Mouse (Mus musculus): ENCODE data around the gene Pxylp1.
A peak's percentile ranks its signal among the peaks of the same experiment; 100 is the strongest.

The Pxylp1 gene

DNA sequence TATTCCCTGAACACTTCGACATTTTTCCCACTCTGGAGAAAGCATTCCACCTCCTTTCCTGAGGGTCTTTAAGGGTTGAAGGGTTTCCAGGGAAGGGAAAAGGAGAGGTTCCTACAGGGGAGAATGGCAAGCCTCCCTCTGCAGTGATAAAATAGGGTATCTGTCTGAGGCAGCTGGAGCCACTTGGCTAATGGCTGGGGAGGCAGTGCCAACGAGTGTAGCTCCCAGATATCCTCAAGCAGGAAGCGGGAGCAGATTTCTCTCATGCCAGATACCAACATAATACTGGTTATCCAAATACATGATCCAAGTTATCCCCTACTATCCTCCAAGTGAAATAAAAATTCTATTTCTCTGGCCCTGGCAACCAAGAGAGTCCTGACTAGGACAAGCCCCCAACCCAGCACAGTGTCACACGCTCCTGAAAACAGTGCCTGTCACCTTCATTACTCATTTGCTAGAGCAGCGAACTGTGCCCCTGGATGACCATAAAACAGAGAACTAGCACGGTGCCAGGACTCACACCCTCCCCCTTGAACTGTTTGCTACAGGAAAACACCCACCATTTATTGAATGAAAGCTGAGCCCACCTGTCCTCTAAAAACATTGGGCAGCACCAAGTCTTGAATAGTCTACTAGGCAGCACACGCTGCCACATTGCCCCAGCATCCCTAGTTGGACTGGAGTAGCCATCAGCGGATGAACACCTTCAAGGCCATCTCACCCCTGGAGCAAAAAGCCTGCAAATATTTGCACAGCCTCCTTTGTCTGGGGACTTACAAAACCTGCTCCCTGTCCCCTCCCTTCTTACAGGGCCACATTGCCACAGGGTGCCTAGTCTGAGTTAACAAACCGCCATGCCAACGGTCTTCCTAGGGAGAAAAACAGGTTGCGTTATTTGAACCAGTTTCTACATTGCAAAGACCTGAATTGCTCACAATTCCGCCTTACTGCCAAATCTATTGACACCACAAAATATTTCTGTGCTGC, 833 bp downstream of the Pxylp1 start:
- DNase-seq (ENCODE audit: extremely low read depth, low read depth): no peak

DNA sequence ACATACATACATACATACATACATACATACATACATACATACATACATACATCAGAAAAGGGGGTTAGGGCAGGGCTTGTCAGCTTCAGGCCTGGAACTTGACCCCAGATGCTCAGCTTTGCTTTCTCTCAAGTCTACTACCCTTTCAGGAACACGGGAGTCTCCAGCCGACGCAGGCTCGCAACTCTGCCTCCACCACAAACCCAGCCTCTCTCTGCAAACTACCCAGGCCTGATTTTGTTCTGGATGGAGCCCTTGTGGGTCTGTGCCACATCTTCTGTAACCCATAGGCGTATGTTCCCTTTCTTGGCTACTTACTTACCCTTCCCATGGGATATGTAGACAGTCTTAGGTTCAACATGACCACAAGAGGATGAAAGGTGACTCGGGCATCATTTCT, 1.7 kb downstream of the Pxylp1 start:
- DNase-seq (ENCODE audit: extremely low read depth, low read depth): no peak

DNA sequence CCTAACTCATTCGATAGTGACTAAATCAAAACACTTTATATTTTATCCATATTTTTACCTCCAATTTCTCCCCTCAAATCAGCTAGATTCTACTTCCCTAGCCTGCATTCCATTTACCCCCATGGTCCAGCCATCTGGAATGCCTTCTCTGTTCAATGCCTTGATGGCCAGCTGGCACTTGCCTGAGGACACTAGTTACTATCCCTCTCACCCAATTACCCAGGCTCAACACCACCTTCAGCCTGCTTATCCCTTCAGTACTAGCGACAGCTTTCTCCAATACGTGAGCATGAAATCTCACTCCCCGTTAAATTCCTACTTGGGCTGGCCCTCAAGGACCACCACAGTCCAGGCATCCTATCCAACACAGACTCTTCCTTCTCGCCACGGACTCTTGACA, 2.2 kb downstream of the Pxylp1 start:
- no peak for DNase-seq (ENCODE audit: extremely low read depth, low read depth)

DNA sequence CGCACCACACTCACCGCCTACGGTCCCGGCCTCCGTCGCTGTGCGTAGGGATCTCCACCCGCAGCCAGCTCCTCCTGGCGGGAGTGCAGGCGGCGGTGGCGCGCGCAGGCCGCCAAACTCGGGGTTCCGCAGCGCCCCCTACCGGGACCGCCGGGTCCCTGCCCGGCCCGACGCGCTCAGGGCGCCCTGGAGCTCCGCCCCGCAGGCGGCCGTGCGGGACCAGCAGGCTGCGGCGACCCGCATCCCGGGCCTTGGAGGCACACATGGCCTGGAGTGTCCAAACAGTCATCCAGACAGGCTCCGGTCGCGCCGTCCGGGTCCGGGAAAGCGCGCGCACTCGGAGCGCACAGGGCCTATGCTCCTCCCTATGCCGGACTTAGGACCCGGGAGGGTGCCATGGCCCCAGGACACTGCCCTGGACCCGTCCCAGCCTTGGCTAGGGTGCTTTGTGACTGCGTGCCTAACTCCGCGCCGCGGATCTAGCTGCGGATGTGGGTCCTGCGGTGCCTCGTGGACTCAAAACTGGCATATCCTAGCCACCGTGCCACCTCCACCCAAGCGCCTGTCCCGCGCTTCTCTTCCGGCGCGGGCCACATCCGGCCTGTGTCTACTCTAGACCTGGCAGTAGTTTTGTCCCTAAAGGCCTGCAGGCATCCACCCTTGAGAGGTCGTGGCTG, 3.0 kb downstream of the Pxylp1 start:
- DNase-seq (ENCODE audit: extremely low read depth, low read depth): peak; percentile 29

DNA sequence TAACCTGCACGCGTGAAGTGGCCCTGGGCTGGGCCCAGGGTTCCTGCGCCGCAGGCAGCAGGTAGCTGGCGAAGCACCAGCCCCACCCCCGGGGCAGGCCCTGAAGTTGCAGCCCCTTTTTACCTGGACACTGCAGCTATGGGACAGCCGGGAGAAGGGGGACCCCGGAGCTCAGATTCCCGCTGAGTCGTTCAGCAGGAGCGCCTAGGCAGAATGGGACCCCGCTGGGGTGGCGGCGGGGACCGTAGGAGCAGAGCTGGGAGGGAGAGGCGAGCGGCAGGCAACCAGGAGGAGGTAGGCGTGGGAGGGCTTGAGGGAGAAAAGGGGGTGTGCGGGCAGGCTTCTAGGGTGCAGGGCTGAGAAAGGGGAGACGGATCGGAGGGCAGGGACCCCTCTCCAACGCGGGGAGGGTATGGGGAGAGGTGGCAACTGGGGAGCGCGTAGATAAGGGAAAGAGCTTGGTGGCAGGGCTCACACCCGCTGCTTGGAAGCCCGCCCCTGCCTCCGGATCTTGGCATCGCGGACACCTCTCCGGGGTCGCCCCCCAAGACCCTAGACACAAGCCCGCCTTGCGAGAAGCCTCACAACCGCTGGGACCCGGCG, 3.6 kb downstream of the Pxylp1 start:
- peak; percentile 27 for DNase-seq (ENCODE audit: extremely low read depth, low read depth)

DNA sequence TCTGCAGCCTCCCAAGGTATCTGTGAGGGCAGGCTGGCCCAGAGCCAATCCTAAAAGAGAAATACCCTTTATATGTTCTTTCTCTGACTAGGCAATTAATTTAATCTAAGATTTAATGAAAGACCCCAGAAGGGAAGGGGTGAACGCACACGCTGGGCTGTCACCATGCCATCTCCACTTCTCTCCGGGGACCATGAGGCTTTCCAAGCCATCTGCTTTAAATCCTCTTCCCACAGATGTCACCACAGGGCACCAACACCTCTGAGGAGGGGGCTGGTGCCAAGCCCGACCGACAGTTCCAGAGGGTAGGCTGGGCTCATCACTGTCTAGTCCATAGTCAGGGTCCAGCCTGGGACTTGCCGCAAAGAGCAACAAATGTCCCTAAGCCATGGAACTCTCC, 4.5 kb downstream of the Pxylp1 start:
- DNase-seq (ENCODE audit: extremely low read depth, low read depth): no peak

DNA sequence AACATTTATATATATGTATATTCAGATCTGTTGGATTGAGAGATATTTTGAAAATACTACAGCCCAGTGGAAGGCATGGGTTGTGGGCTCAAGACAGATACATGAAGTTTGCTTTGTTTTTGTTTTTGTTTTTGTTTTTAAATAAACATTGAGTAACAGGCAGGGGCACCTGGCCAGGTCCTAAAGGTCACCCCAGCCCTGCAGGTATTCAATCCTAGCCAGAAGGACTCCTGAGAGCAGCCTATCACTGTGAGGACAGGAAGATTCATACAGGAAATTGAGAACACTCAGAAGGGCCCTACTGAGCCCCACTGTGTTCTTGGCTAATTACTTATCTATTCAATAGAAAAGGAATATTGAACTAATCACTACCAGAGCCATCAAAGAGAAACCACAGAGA, 5.0 kb downstream of the Pxylp1 start:
- no peak for DNase-seq (ENCODE audit: extremely low read depth, low read depth)

DNA sequence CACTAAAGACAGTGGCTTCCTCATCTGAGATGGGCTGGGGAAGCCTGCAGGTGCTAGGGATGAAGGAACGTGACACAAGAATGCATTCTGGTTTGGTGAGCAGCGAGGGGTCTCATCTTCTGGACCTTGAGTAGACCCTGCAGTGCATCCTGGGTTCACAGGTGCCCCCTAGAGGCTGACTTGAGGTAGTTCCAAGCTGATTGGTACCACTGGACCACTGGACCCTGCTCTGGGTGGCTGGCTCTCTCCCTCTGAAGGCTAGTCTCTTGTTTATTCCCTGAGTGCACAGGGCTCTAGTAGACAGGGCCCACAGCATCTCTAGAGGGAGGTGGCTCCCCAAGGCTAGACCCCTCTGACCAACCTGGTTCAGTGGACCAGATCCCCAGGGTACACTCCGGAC, 6.7 kb downstream of the Pxylp1 start:
- no peak for DNase-seq (ENCODE audit: extremely low read depth, low read depth)

DNA sequence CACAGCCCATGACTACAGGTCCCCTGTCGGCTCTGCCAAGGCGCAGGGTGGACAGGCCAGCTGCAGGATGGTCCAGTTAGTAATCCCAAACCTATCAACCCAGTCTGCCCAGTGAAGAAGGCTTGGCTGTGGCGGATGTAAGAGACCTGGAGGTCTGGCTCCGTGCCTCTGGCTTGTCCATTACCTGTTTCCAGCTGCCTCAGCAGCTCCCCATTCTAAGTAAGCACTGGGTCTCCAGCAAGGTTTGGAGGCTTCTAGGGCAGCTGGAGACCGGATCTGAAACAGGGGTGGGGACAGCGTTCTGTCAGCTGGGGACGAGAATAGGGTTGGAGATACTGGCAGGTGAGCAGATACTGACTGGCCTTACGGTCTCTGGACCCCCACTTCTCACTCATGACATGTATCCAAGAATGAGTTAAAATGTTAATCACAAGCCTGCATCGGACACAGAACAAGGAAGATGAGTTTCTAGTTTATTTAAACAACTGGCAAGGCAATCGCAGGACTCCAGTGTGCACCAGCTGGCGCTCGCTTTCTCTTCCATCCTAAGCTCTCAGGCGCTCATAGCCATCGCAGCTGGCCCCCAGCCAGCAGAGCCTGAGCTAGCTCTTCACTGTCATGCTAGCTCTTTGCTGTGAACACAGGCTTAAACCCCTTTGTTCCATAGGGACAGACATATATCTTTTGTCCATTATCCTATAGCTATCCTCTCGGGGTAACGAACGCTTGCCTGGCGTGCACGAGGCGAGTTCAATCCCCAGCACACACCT, 9.8 kb downstream of the Pxylp1 start:
- no peak for DNase-seq (ENCODE audit: extremely low read depth, low read depth)

DNA sequence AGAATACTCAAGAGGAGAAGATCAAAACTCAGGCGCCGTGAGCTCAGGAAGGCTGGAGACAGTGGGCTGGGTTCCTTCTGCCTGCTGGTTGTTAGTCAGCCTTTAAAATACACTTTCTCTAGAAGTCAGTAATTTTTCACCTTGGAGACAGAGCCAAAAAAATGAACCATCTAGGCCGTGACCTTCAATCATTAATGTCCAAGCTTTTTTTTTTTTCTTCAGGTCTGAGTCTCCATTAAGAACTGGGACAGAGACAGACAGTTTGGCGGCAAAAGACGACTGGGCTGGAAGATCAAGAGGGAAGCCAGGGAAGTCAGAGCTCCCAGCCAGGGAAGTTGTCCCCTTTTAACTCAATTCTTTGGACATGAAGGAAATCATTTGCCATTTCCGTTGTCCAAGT, 10.6 kb downstream of the Pxylp1 start:
- no peak for DNase-seq (ENCODE audit: extremely low read depth, low read depth)

DNA sequence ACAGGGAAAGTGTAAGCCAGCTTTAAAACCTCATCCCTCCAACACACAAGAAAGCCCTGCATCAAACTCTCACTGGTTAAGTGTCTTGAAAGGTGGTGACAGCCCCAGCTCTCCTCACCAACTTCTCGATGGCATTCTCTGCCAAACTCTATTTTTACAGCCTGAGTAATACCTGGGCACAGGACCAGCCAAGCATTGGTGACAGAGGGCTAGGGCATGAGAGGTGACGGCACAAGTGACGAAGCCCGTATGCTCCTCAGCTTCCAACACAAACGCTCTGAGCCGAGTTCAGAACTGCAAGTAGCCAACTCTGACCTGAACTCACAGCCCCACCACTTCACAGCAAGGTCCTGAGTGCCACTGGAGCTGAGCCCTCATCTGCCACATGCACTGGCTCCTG, 13.4 kb downstream of the Pxylp1 start:
- DNase-seq (ENCODE audit: extremely low read depth, low read depth): no peak

DNA sequence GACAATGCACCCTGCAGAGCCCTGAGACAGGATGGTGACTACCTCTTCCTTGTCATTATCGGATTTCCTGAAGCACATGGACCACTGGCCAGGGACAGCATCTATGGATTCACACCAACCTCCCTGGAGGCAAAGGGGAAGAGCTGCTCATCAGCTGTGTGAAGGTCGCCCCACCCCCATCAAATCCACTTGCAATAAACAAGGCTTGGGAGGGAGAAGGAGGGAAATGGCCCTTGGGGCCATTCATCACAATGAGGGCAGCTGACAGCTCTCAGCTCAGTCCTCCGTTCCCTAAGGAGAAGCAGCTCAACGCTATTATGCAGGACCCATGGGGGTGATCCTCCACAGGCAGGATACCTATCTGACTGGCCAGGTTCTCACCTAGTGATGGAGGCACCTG, 14.0 kb downstream of the Pxylp1 start:
- DNase-seq (ENCODE audit: extremely low read depth, low read depth): no peak

DNA sequence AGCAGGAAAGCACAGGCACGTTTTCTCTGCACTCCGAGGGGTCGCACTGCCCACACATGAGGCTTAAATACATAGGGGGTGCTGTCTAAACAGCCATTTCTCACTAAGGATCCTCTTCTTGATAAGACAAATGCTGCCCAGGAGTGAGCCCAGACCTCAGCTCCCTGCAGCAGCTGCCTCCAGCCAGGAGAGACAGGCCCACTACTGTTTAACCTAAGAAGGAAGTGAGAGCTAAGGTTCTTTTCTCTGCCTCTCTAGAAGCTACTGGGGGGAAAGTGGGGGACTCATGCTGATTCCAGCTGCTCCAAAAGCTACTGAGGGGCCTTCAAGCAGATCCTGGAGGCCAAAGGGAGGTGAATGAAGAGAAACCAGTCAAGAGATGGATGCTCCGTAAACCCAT, 16.8 kb downstream of the Pxylp1 start:
- no peak for DNase-seq (ENCODE audit: extremely low read depth, low read depth)

DNA sequence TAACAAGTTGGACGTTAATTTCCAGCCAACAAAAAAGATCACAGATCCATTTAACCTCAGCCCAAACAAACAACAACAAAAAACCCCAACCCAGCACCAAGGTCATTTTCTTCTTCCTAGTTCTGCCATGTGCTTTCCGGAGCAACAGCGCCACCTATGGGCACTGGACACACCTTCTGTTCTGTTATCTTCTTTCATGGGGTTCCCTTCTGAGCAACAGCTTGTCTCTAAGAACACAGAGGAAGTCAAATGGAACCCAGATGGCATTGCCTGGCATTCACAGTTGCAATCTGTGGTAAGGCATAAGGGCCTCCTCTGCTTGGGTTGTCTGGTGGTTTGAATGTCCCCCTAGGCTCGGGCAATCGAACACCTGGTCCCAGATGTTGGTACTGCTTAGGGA, 19.4 kb downstream of the Pxylp1 start:
- DNase-seq (ENCODE audit: extremely low read depth, low read depth): peak; percentile 59

DNA sequence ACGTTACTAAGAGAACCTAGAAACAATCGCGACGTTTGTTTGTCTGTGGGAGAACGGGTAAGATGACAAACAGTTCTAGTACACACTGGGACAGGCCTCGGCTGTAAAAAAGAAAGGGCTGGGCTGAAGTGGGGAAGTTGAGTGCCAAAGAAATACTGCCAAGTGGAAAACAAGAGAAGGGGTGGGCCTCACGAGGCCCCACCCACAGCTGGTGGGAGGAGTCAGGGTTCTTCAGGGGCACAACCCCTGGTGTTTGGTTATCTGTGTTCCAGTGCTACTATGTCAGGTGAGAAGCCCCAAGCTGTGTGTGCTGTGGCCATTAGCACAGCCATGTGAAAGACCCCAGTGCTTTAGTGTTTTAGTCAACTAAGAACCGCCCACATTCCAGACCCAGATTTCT, 22.4 kb downstream of the Pxylp1 start:
- no peak for DNase-seq (ENCODE audit: extremely low read depth, low read depth)

DNA sequence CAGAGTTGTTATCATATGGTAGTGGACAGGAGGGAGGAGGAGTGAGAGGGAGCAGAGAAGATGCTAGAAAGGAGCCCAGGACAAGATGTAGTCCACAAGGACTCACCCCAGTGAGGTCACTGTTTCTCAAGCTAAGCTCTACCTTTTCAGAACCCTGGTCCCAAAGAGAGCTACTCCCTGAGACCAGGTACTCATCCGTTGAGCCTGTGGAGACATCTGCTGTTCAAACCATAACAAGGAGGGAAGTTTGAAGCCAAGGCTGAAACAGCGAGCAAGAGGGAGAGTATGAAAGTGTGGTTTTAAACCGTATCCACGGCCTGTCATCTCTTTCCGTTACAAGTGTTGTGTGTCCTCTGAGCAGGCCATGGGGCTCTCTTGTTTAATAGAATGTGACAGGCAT, 22.9 kb downstream of the Pxylp1 start:
- DNase-seq (ENCODE audit: extremely low read depth, low read depth): no peak

DNA sequence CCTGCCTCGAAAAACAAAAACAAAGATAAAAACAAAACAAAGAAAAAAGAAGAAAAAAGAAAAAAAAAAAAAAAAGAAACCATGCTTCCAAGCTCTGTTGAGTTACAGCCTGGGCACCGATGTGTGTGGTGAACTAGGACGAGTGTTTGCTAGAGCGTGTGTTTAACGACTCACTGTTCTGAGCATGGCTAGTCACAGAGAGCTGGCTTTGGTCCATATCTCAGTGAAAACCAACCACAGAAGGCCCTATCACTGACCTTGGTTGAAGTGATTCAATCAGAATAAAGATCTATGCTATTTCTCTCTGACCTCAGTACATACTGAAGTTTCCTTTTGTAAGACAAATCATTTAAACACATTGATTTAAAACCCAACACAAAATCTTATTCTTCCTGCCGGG, 23.9 kb downstream of the Pxylp1 start:
- DNase-seq (ENCODE audit: extremely low read depth, low read depth): no peak

DNA sequence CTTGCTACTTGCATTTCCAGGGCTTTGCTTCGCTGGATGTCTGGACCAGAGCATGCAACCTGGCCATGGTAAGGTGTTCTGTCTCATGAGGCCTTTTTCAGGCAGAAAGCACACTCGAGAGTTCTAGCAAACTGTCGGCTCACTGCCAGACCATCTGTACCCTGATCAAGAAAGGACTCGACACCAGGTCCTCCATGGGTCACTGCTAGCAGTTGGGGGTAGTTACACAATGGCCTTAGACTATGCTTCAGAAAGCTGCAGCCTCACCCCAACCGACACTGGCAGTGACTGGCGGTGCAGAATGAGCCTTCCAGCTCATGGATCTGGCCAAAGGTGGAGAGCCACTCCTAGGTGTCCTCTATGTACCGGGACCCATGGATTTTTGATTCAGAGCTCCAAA, 25.3 kb downstream of the Pxylp1 start:
- DNase-seq (ENCODE audit: extremely low read depth, low read depth): no peak

DNA sequence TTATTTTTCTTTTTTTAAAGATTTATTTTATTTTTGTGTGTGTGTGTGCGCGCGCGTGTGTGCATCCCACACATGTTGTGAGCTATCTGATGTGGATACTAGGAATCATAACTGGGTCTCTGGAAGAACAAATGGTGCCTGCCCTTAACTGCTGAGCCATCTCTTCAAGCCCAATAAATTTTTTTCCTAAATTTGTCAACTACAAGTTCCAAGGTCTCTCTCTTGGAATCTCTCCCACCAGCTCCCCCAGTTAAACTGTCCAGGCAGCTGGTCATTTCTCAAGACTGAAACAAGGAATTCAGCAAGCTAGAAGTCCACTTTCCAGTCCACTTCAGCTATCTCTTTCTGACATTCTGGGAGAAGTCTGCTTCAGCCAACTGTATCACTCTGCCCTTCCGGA, 26.3 kb downstream of the Pxylp1 start:
- no peak for DNase-seq (ENCODE audit: extremely low read depth, low read depth)

DNA sequence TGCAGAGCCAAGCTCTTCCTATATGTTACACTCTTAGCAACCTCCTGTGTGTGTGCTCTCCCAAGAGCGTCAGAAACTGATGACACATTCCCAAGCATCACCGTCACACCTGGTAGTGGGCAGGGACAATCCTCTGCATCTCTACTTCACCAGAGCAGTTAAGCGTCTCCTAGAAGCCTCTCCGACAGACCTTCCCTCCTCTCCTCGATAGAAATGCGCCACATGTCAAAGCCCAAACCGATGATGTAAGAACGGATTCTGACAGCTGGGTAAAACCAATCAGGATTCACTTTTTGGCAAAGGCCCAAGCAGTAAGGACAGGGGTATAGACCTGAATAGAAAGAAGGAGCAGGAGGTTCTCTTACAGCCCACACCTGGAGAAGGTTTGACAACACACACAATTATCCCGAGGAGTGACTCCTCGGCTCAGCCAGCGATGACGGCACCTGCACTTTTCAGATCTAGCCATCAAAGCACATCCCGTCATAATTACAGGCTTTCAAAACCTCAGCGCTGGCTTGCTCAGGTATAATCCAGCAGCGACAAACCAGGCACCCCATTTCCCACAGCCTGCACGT, 26.9 kb downstream of the Pxylp1 start:
- no peak for DNase-seq (ENCODE audit: extremely low read depth, low read depth)

DNA sequence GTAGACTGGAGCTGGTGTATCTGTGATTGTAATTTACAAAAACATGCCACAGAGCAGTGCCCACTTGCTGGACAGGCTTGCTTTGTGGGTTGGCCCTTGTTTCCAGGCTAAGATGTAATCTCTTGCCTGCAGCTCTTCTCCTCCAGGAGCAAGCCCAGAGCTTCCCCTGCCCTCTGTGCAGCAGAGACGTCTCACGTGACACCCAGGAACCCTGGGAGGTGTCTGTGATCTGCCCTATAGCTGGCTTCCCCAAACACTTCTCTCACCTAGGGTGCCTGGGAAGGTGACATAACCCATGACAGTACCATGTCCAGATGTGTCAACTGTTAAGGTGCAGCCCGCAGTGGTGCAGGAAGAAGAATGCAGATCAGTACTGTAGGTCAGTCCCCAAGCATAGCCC, 28.9 kb downstream of the Pxylp1 start:
- DNase-seq (ENCODE audit: extremely low read depth, low read depth): no peak
